Mouse (Mus musculus) hindbrain, embryonic 14.5 days (tissue): ENCODE measurements around the gene Aplnr. TPM values are rescaled to one million over a fixed set of nuclear protein-coding genes. Genes with fewer than 3 reads are reported as not detected.

Source experiments
- ATAC-seq: fragments of 200-750 bp; cut with Nextera tagmentation; 2 replicates; pipeline ENCODE4 v1.8.0; 2017; ENCODE audit warnings: moderate number of reproducible peaks, mild to moderate bottlenecking, moderate TSS enrichment, moderate library complexity; ENCODE audit not compliant: low FRiP score
- DNase-seq: peaks from one replicate; pipeline ENCODE4 v3.0.0-alpha.2; 2015; ENCODE audit warnings: low spot score
- H3K27ac ChIP-seq: fragments of 300-500 bp; sonication (generic); 2 replicates; pipeline ENCODE4 v1.5.1; 2014; ENCODE audit warnings: mild to moderate bottlenecking, moderate library complexity
- H3K27me3 ChIP-seq: fragments of 300-500 bp; sonication (generic); 2 replicates; pipeline ENCODE4 v1.6.1; 2014; ENCODE audit warnings: mild to moderate bottlenecking, low read length, mixed read lengths; ENCODE audit not compliant: control insufficient read depth, insufficient read depth
- H3K36me3 ChIP-seq: fragments of 300-500 bp; sonication (generic); replicated peaks from 2 replicates; pipeline ENCODE4 v1.6.1; 2014; ENCODE audit not compliant: control insufficient read depth, insufficient read depth
- H3K4me1 ChIP-seq: fragments of 300-500 bp; sonication (generic); replicated peaks from 2 replicates; pipeline ENCODE4 v1.6.1; 2014; ENCODE audit warnings: antibody characterized with exemption, low read length, mixed read lengths; ENCODE audit not compliant: control insufficient read depth, insufficient read depth
- H3K4me2 ChIP-seq: fragments of 300-500 bp; sonication (generic); replicated peaks from 2 replicates; pipeline ENCODE4 v1.6.1; 2014; ENCODE audit warnings: mild to moderate bottlenecking, moderate library complexity
- H3K4me3 ChIP-seq: fragments of 300-500 bp; sonication (generic); replicated peaks from 2 replicates; pipeline ENCODE4 v1.5.1; 2014; ENCODE audit warnings: mild to moderate bottlenecking, low read length
- H3K9ac ChIP-seq: fragments of 300-500 bp; sonication (generic); 2 replicates; pipeline ENCODE4 v1.6.1; 2014
- H3K9me3 ChIP-seq: fragments of 300-500 bp; sonication (generic); 2 replicates; pipeline ENCODE4 v1.6.1; 2016; ENCODE audit warnings: low read length; ENCODE audit not compliant: control insufficient read depth
- WGBS: fragments of 180-500 bp; shearing (Covaris S2); extraction: QIAGEN DNeasy Blood & Tissue Kit; methylation state at CpG from one replicate; pipeline ENCODE4 v1.1.7; 2014; 5-methylcytosine and 5-hydroxymethylcytosine counted together
- polyA plus RNA-seq: library from polyadenylated mRNA; unstranded; fragments of >200 nt; fragmentation: Nextera tagmentation; extraction: Ambion mirVana; gene quantifications from 2 replicates; pipeline ENCODE4 v1.2.1, GENCODE M21; 2014

The Aplnr gene
- polyA plus RNA-seq, 1 experiment from 2014 or later: 35.2 TPM

- Histone ChIP-seq H3K36me3 (no peaks in the 10 kb centered on the region), H3K4me3 (no peak overlapping the region), H3K9ac (no peak overlapping the region), H3K4me2 (no peak overlapping the region), H3K4me1 (no peaks in the 10 kb centered on the region), H3K27ac (no peak overlapping the region), H3K27me3 (no peaks in the 10 kb centered on the region), H3K9me3 (no peaks in the 10 kb centered on the region)
- DNase-seq (no peak), ATAC-seq (no peak)
- 93% methylated on average over 1 of the region's 1 CpGs for WGBS
These were observed 32.3 kb downstream of the Aplnr start for GRCm38 (mm10) chr2:85168327-85168726.

DNA sequence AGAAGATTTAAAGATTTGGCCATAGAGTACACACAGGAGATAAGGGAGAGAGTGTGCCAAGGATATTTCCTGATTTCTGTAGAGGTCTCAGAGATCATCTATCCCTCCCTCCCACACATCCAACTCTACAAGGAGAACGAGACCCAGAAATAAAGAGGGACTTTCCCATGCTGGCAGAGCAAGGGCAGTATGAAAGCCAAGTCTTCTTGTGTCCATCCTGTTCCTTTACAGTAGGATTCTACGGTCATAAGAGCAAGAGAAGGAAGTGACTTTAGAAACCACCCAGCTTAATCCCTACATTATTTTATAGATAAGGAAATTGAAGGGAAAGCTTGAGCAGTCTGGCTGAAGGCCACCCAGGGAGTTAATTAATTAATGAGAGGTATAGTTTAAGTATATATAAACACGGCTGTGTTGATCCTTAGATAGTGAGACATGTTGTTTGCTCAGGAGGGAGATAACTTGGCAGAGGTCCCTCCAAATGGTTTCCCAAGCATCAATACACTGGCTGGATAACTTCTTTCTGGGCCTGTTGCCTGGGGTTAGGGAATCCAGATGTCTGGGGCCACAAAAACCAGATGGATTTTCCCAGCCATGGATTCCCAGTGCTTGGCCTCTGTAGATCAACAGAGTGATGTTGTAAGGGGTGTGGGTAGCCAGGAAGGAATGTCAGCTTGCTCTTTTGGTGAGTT, 36.2 kb downstream of the Aplnr start:
- Histone ChIP-seq H3K36me3 (no peaks in the 10 kb centered on the region), H3K4me1 (no peaks in the 10 kb centered on the region), H3K9me3 (no peaks in the 10 kb centered on the region), H3K27me3 (no peaks in the 10 kb centered on the region), H3K4me2 (no peak overlapping the region), H3K27ac (no peak overlapping the region), H3K4me3 (no peak overlapping the region), H3K9ac (no peak overlapping the region)
- 79% methylated on average over 3 of the region's 3 CpGs for WGBS
- ATAC-seq (no peak), DNase-seq (no peak)

DNA sequence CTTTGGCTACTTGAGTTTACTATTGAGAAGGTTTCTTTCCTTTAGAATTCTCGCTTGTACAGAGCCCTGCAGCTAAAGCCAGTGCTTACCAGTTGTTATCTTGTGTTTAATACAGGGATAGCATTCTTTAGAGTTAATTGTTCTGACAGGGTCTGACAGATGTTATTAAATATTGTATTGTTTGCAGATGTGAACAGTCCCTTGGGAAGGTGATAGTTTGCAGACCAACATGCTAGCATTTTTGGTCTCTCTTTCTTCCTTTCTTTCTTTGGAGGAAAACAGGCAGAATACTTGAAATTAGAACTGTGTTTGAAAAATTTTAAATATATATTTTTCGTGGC, 36.7 kb downstream of the Aplnr start:
- DNase-seq (no peak), ATAC-seq (no peak)
- Histone ChIP-seq H3K4me2 (no peak overlapping the region), H3K36me3 (no peaks in the 10 kb centered on the region), H3K9ac (no peak overlapping the region), H3K9me3 (no peaks in the 10 kb centered on the region), H3K4me1 (no peaks in the 10 kb centered on the region), H3K27me3 (no peaks in the 10 kb centered on the region), H3K27ac (no peak overlapping the region), H3K4me3 (no peak overlapping the region)
- 85% methylated on average over 2 of the region's 2 CpGs for WGBS

- Histone ChIP-seq H3K4me3 (no peak overlapping the region), H3K27me3 (no peaks in the 10 kb centered on the region), H3K27ac (no peak overlapping the region), H3K36me3 (no peaks in the 10 kb centered on the region), H3K9me3 (no peaks in the 10 kb centered on the region), H3K4me2 (no peak overlapping the region), H3K4me1 (no peaks in the 10 kb centered on the region), H3K9ac (no peak overlapping the region)
- no peak for ATAC-seq
- no peak for DNase-seq
- 59% methylated on average over 6 of the region's 6 CpGs for WGBS
These were observed 37.5 kb downstream of the Aplnr start for GRCm38 (mm10) chr2:85173545-85173944.

GRCm38 (mm10) chr2:85178139-85178800, 42.2 kb downstream of the Aplnr start:
- whole genome bisulfite sequencing: 77% methylated on average over 4 of the region's 4 CpGs
- H3K9ac ChIP-seq: no peak overlapping the region
- no peaks in the 10 kb centered on the region for H3K36me3 ChIP-seq
- H3K4me2 ChIP-seq: no peak overlapping the region
- ATAC-seq (no peak), DNase-seq (no peak)
- no peaks in the 10 kb centered on the region for H3K4me1 ChIP-seq
- no peak overlapping the region for H3K27ac ChIP-seq
- H3K9me3 ChIP-seq: no peaks in the 10 kb centered on the region
- no peak overlapping the region for H3K4me3 ChIP-seq
- no peaks in the 10 kb centered on the region for H3K27me3 ChIP-seq

- Histone ChIP-seq H3K36me3 (peaks cover 20% of the 10 kb centered on the region), H3K9me3 (no peaks in the 10 kb centered on the region), H3K27me3 (no peaks in the 10 kb centered on the region), H3K27ac (no peak overlapping the region), H3K4me3 (no peak overlapping the region), H3K4me1 (no peaks in the 10 kb centered on the region), H3K9ac (no peak overlapping the region), H3K4me2 (no peak overlapping the region)
- DNase-seq (no peak), ATAC-seq (no peak)
- WGBS: 88% methylated on average over 6 of the region's 6 CpGs
These were observed 51.6 kb downstream of the Aplnr start for GRCm38 (mm10) chr2:85187582-85188151.

Other genes starting within 250 kb of the Aplnr start
- 3.8 and 4.5 TPM in 2 replicates for gene Rtn4rl2, start 249.5 kb upstream of the Aplnr start, polyA plus RNA-seq
- 4.8 and 4.9 TPM in 2 replicates for gene Slc43a3, start 199.6 kb upstream of the Aplnr start, polyA plus RNA-seq
- gene Prg2, start 155.8 kb upstream of the Aplnr start, polyA plus RNA-seq: not detected in 2 replicates
- gene Prg3, start 148.0 kb upstream of the Aplnr start, polyA plus RNA-seq: not detected in 2 replicates
- 169 and 178 TPM in 2 replicates for gene Ssrp1, start 99.0 kb upstream of the Aplnr start, polyA plus RNA-seq
- gene P2rx3, start 98.8 kb upstream of the Aplnr start, polyA plus RNA-seq: 2.9 and 4.1 TPM in 2 replicates
- gene Tnks1bp1, start 88.2 kb upstream of the Aplnr start, polyA plus RNA-seq: 6.1 and 6.5 TPM in 2 replicates
- 9.7 and 13.0 TPM in 2 replicates for gene Lrrc55, start 61.0 kb downstream of the Aplnr start, polyA plus RNA-seq
- gene Olfr987, start 203.1 kb downstream of the Aplnr start, polyA plus RNA-seq: not detected in 2 replicates
- not detected in 2 replicates for gene Olfr988, start 227.0 kb downstream of the Aplnr start, polyA plus RNA-seq